23 mouse cellular contexts compared by ENCODE assay signal in genomic region chr1:71515041-71515440, GRCm38 (mm10). TPM values are rescaled to one million over a fixed set of nuclear protein-coding genes. Genes with fewer than 3 reads are reported as not detected.
DNase-seq lines count a peak whose midpoint lies in the region; ATAC-seq and TF ChIP-seq lines count a peak whose summit lies in the region.
"Had no signal": no experiment of that assay in that cellular context is flagged by ENCODE, and none has a peak within 500 bp of the region (broad histone marks: within the 10 kb centered on the region; RNA-seq: fewer than 3 reads in every experiment).

No protein-coding gene starts in this region.

- 47% methylated on average over 4 of the region's 4 CpGs for WGBS in kidney, adult 2 months
- WGBS in midbrain, embryonic 11.5 days = 88% methylated on average over 4 of the region's 4 CpGs
- WGBS in midbrain, embryonic 16.5 days = 93% methylated on average over 4 of the region's 4 CpGs

- TF ChIP-seq CTCF in kidney, adult 2 months (conservative IDR thresholded peaks at IDR 0.05; ENCODE audit: insufficient read depth, insufficient read length, low read depth, low read length) = no peak

- no peaks in the 10 kb centered on the region for H3K9me3 ChIP-seq in midbrain, embryonic 11.5 days (ENCODE audit: control insufficient read depth, low read length)
- H3K9me3 ChIP-seq in midbrain, embryonic 16.5 days (replicated peaks; ENCODE audit: control insufficient read depth, low read length, poor library complexity, severe bottlenecking) = no peaks in the 10 kb centered on the region
- H3K9me3 ChIP-seq: hindbrain, embryonic 15.5 days had no signal

- ATAC-seq in midbrain, embryonic 11.5 days (ENCODE audit: low FRiP score) = no peak
- no peak for ATAC-seq in midbrain, embryonic 16.5 days
- ATAC-seq: activated CD4-positive, CD25-positive, alpha-beta regulatory T cell, adult 4 months; CD4-positive, CD25-positive, alpha-beta regulatory T cell, adult 4 months; forebrain, embryonic 13.5 days; forebrain, embryonic 16.5 days had no signal

- no peaks in the 10 kb centered on the region for H3K36me3 ChIP-seq in kidney, adult 2 months (ENCODE audit: control insufficient read depth, insufficient read depth, low read length)
- H3K36me3 ChIP-seq in midbrain, embryonic 11.5 days (ENCODE audit: control insufficient read depth, insufficient read depth, low read length) = no peaks in the 10 kb centered on the region
- H3K36me3 ChIP-seq in midbrain, embryonic 16.5 days (ENCODE audit: control insufficient read depth, insufficient read depth, low read length) = no peaks in the 10 kb centered on the region
- H3K36me3 ChIP-seq: forebrain, embryonic 10.5 days; heart, embryonic 10.5 days; hindbrain, embryonic 12.5 days; hindbrain, embryonic 15.5 days had no signal

- H3K4me3 ChIP-seq in kidney, adult 2 months (ENCODE audit: insufficient read depth, low read depth, low read length) = no peak overlapping the region
- H3K4me3 ChIP-seq in midbrain, embryonic 11.5 days (ENCODE audit: low read depth, low read length) = no peak overlapping the region
- no peak overlapping the region for H3K4me3 ChIP-seq in midbrain, embryonic 16.5 days (ENCODE audit: low read depth, low read length)
- H3K4me3 ChIP-seq: forebrain, embryonic 10.5 days; forebrain, embryonic 13.5 days; heart, adult 2 months; heart, embryonic 10.5 days; hindbrain, embryonic 12.5 days; hindbrain, embryonic 15.5 days had no signal

- H3K4me2 ChIP-seq in midbrain, embryonic 11.5 days = no peak overlapping the region
- no peak overlapping the region for H3K4me2 ChIP-seq in midbrain, embryonic 16.5 days (ENCODE audit: low read length)
- H3K4me2 ChIP-seq: forebrain, embryonic 13.5 days; hindbrain, embryonic 12.5 days; hindbrain, embryonic 15.5 days had no signal

- no peaks in the 10 kb centered on the region for H3K27me3 ChIP-seq in kidney, adult 2 months (replicated peaks; ENCODE audit: control insufficient read depth, insufficient read depth, low read length)
- H3K27me3 ChIP-seq in midbrain, embryonic 11.5 days (ENCODE audit: control insufficient read depth, insufficient read depth, low read length) = no peaks in the 10 kb centered on the region
- no peaks in the 10 kb centered on the region for H3K27me3 ChIP-seq in midbrain, embryonic 16.5 days (ENCODE audit: control insufficient read depth, insufficient read depth, low read depth, low read length)
- H3K27me3 ChIP-seq: forebrain, embryonic 13.5 days; hindbrain, embryonic 12.5 days; hindbrain, embryonic 15.5 days had no signal

- no peaks in the 10 kb centered on the region for H3K4me1 ChIP-seq in kidney, adult 2 months (ENCODE audit: control insufficient read depth, insufficient read depth, low read length)
- no peaks in the 10 kb centered on the region for H3K4me1 ChIP-seq in midbrain, embryonic 11.5 days (ENCODE audit: control insufficient read depth, insufficient read depth, low read length)
- no peaks in the 10 kb centered on the region for H3K4me1 ChIP-seq in midbrain, embryonic 16.5 days (ENCODE audit: control insufficient read depth, insufficient read depth, low read length)
- H3K4me1 ChIP-seq: forebrain, embryonic 10.5 days; forebrain, embryonic 13.5 days; heart, embryonic 10.5 days; hindbrain, embryonic 12.5 days; hindbrain, embryonic 15.5 days had no signal

- peak; percentile 60 for DNase-seq in kidney, adult 2 months
- no peak for DNase-seq in kidney, postnatal 4 days
- peak; percentile 12 for DNase-seq in midbrain, embryonic 11.5 days (ENCODE audit: low spot score, missing footprints)
- peak; percentile 5 for DNase-seq in kidney, postnatal 14 days
- no peak for DNase-seq in spleen, postnatal 14 days (ENCODE audit: low spot score in 2 of 2)
- DNase-seq in thymus, postnatal 14 days = no peak
- DNase-seq: adrenal gland, postnatal 10 days; adrenal gland, postnatal 36 days; cerebellum, adult 18-20 months; cerebellum, adult 9-10 months; cerebellum, postnatal 14 days; gastrocnemius, postnatal 10 days; gastrocnemius, postnatal 36 days; heart, adult 2 months had no signal

- no peak overlapping the region for H3K9ac ChIP-seq in midbrain, embryonic 11.5 days (ENCODE audit: low read length)
- H3K9ac ChIP-seq in midbrain, embryonic 16.5 days (ENCODE audit: low read depth, low read length) = no peak overlapping the region
- H3K9ac ChIP-seq: forebrain, embryonic 13.5 days; hindbrain, embryonic 12.5 days; hindbrain, embryonic 15.5 days had no signal

- H3K27ac ChIP-seq in kidney, adult 2 months (ENCODE audit: insufficient read depth, low read depth, low read length) = no peak overlapping the region
- H3K27ac ChIP-seq in midbrain, embryonic 11.5 days (ENCODE audit: low read depth, low read length) = no peak overlapping the region
- no peak overlapping the region for H3K27ac ChIP-seq in midbrain, embryonic 16.5 days (ENCODE audit: low read length)
- H3K27ac ChIP-seq: forebrain, embryonic 10.5 days; forebrain, embryonic 13.5 days; heart, adult 2 months; heart, embryonic 10.5 days; hindbrain, embryonic 12.5 days; hindbrain, embryonic 15.5 days had no signal

- no peak for TF ChIP-seq POLR2A in kidney, adult 2 months (IDR thresholded peaks at IDR 0.05; ENCODE audit: low read depth, low read length)

RNA-seq across cellular contexts. Expression of gene Atic, which starts 41.9 kb away (rescaled TPM):
- 17.0 and 19.2 TPM in 2 replicates for polyA plus RNA-seq in kidney, adult 2 months (2012; rRNA removed)
- polyA plus RNA-seq in midbrain, embryonic 11.5 days (2014; fragmentation: Nextera tagmentation; extraction: Ambion mirVana) = 38.8 and 42.9 TPM in 2 replicates
- polyA plus RNA-seq in midbrain, embryonic 16.5 days (2015; fragmentation: Nextera tagmentation; extraction: Ambion mirVana) = 28.5 and 32.9 TPM in 2 replicates

Comparison
In these comparisons a context has a peak if more than half of its experiments do, and no peak if none do; other contexts are left out.
1. DNase-seq: peak in kidney, adult 2 months (single experiment), midbrain, embryonic 11.5 days (single experiment) and kidney, postnatal 14 days (single experiment); none in kidney, postnatal 4 days (0 of 2), spleen, postnatal 14 days (0 of 2) and thymus, postnatal 14 days (single experiment).